Mouse (Mus musculus) hindbrain, embryonic 14.5 days (tissue): ENCODE measurements around the gene Wwox. TPM values are rescaled to one million over a fixed set of nuclear protein-coding genes. Genes with fewer than 3 reads are reported as not detected.

Source experiments
- ATAC-seq: fragments of 200-750 bp; cut with Nextera tagmentation; 2 replicates; pipeline ENCODE4 v1.8.0; 2017; ENCODE audit warnings: moderate number of reproducible peaks, mild to moderate bottlenecking, moderate TSS enrichment, moderate library complexity; ENCODE audit not compliant: low FRiP score
- DNase-seq: peaks from one replicate; pipeline ENCODE4 v3.0.0-alpha.2; 2015; ENCODE audit warnings: low spot score
- H3K27ac ChIP-seq: fragments of 300-500 bp; sonication (generic); 2 replicates; pipeline ENCODE4 v1.5.1; 2014; ENCODE audit warnings: mild to moderate bottlenecking, moderate library complexity
- H3K27me3 ChIP-seq: fragments of 300-500 bp; sonication (generic); 2 replicates; pipeline ENCODE4 v1.6.1; 2014; ENCODE audit warnings: mild to moderate bottlenecking, low read length, mixed read lengths; ENCODE audit not compliant: control insufficient read depth, insufficient read depth
- H3K36me3 ChIP-seq: fragments of 300-500 bp; sonication (generic); replicated peaks from 2 replicates; pipeline ENCODE4 v1.6.1; 2014; ENCODE audit not compliant: control insufficient read depth, insufficient read depth
- H3K4me1 ChIP-seq: fragments of 300-500 bp; sonication (generic); replicated peaks from 2 replicates; pipeline ENCODE4 v1.6.1; 2014; ENCODE audit warnings: antibody characterized with exemption, low read length, mixed read lengths; ENCODE audit not compliant: control insufficient read depth, insufficient read depth
- H3K4me2 ChIP-seq: fragments of 300-500 bp; sonication (generic); replicated peaks from 2 replicates; pipeline ENCODE4 v1.6.1; 2014; ENCODE audit warnings: mild to moderate bottlenecking, moderate library complexity
- H3K4me3 ChIP-seq: fragments of 300-500 bp; sonication (generic); replicated peaks from 2 replicates; pipeline ENCODE4 v1.5.1; 2014; ENCODE audit warnings: mild to moderate bottlenecking, low read length
- H3K9ac ChIP-seq: fragments of 300-500 bp; sonication (generic); 2 replicates; pipeline ENCODE4 v1.6.1; 2014
- H3K9me3 ChIP-seq: fragments of 300-500 bp; sonication (generic); 2 replicates; pipeline ENCODE4 v1.6.1; 2016; ENCODE audit warnings: low read length; ENCODE audit not compliant: control insufficient read depth
- WGBS: fragments of 180-500 bp; shearing (Covaris S2); extraction: QIAGEN DNeasy Blood & Tissue Kit; methylation state at CpG from one replicate; pipeline ENCODE4 v1.1.7; 2014; 5-methylcytosine and 5-hydroxymethylcytosine counted together
- polyA plus RNA-seq: library from polyadenylated mRNA; unstranded; fragments of >200 nt; fragmentation: Nextera tagmentation; extraction: Ambion mirVana; gene quantifications from 2 replicates; pipeline ENCODE4 v1.2.1, GENCODE M21; 2014

The Wwox gene
- polyA plus RNA-seq, 1 experiment from 2014 or later, result 12.7 TPM

GRCm38 (mm10) chr8:115095548-115095947 is 656.1 kb downstream of the Wwox start:
- Histone ChIP-seq H3K9me3 (no peaks in the 10 kb centered on the region), H3K36me3 (no peaks in the 10 kb centered on the region), H3K27ac (no peak overlapping the region), H3K4me2 (no peak overlapping the region), H3K4me1 (no peaks in the 10 kb centered on the region), H3K27me3 (no peaks in the 10 kb centered on the region), H3K4me3 (no peak overlapping the region), H3K9ac (no peak overlapping the region)
- WGBS, result 90% methylated on average over 4 of the region's 4 CpGs
- DNase-seq (no peak), ATAC-seq (no peak)

GRCm38 (mm10) chr8:115097988-115098562 is 658.6 kb downstream of the Wwox start:
- H3K9ac ChIP-seq, result no peak overlapping the region
- no peak overlapping the region for H3K4me3 ChIP-seq
- H3K27ac ChIP-seq, result no peak overlapping the region
- no peak overlapping the region for H3K4me2 ChIP-seq
- no peaks in the 10 kb centered on the region for H3K36me3 ChIP-seq
- WGBS, result 82% methylated on average over 9 of the region's 9 CpGs
- H3K27me3 ChIP-seq, result no peaks in the 10 kb centered on the region
- DNase-seq, result no peak
- ATAC-seq, result no peak
- H3K4me1 ChIP-seq, result no peaks in the 10 kb centered on the region
- H3K9me3 ChIP-seq, result no peaks in the 10 kb centered on the region

- 77% methylated on average over 3 of the region's 3 CpGs for WGBS
These were observed 669.9 kb downstream of the Wwox start for GRCm38 (mm10) chr8:115109309-115109708.

GRCm38 (mm10) chr8:115110423-115110822 is 671.0 kb downstream of the Wwox start:
- WGBS, result 80% methylated on average over 9 of the region's 9 CpGs
- Histone ChIP-seq H3K27ac (no peak overlapping the region), H3K27me3 (no peaks in the 10 kb centered on the region), H3K4me3 (no peak overlapping the region), H3K9ac (no peak overlapping the region), H3K36me3 (no peaks in the 10 kb centered on the region), H3K9me3 (no peaks in the 10 kb centered on the region), H3K4me1 (peaks cover 7% of the 10 kb centered on the region; the same call in 1 of the 2 replicates), H3K4me2 (no peak overlapping the region)
- ATAC-seq (no peak), DNase-seq (no peak)

More at GRCm38 (mm10) chr8:115109309-115109708, 669.9 kb downstream of the Wwox start:
- peaks cover 7% of the 10 kb centered on the region; the same call in 1 of the 2 replicates for H3K4me1 ChIP-seq
- H3K4me2 ChIP-seq, result no peak overlapping the region
- H3K36me3 ChIP-seq, result no peaks in the 10 kb centered on the region
- DNase-seq, result no peak
- ATAC-seq, result no peak
- no peak overlapping the region for H3K4me3 ChIP-seq
- H3K9ac ChIP-seq, result no peak overlapping the region
- H3K9me3 ChIP-seq, result no peaks in the 10 kb centered on the region
- H3K27me3 ChIP-seq, result no peaks in the 10 kb centered on the region
- H3K27ac ChIP-seq, result no peak overlapping the region

GRCm38 (mm10) chr8:115112062-115112461 is 672.6 kb downstream of the Wwox start:
- 90% methylated on average over 2 of the region's 2 CpGs for WGBS
- H3K36me3 ChIP-seq, result no peaks in the 10 kb centered on the region
- H3K4me3 ChIP-seq, result no peak overlapping the region
- H3K27ac ChIP-seq, result no peak overlapping the region
- no peak for ATAC-seq
- no peak for DNase-seq
- H3K4me2 ChIP-seq, result no peak overlapping the region
- H3K9me3 ChIP-seq, result no peaks in the 10 kb centered on the region
- no peak overlapping the region for H3K9ac ChIP-seq
- H3K4me1 ChIP-seq, result peaks cover 2% of the 10 kb centered on the region; the same call in 1 of the 2 replicates
- no peaks in the 10 kb centered on the region for H3K27me3 ChIP-seq

GRCm38 (mm10) chr8:115114498-115114897 is 675.0 kb downstream of the Wwox start:
- H3K4me2 ChIP-seq, result no peak overlapping the region
- ATAC-seq (no peak), DNase-seq (no peak)
- H3K4me3 ChIP-seq, result no peak overlapping the region
- no peak overlapping the region for H3K9ac ChIP-seq
- no peaks in the 10 kb centered on the region for H3K27me3 ChIP-seq
- no peaks in the 10 kb centered on the region for H3K4me1 ChIP-seq
- no peak overlapping the region for H3K27ac ChIP-seq
- no peaks in the 10 kb centered on the region for H3K9me3 ChIP-seq
- WGBS, result 28% methylated on average over 6 of the region's 6 CpGs
- H3K36me3 ChIP-seq, result no peaks in the 10 kb centered on the region

- H3K36me3 ChIP-seq, result no peaks in the 10 kb centered on the region
- H3K27me3 ChIP-seq, result no peaks in the 10 kb centered on the region
- H3K4me1 ChIP-seq, result no peaks in the 10 kb centered on the region
- H3K4me2 ChIP-seq, result no peak overlapping the region
- H3K4me3 ChIP-seq, result no peak overlapping the region
- H3K9ac ChIP-seq, result no peak overlapping the region
- WGBS, result 38% methylated on average over 7 of the region's 7 CpGs
- H3K27ac ChIP-seq, result no peak overlapping the region
- no peaks in the 10 kb centered on the region for H3K9me3 ChIP-seq
- DNase-seq (no peak), ATAC-seq (no peak)
These were observed 686.6 kb downstream of the Wwox start for GRCm38 (mm10) chr8:115126081-115126480.

- 90% methylated on average over 5 of the region's 5 CpGs for WGBS
- Histone ChIP-seq H3K4me2 (no peak overlapping the region), H3K4me3 (no peak overlapping the region), H3K27ac (no peak overlapping the region), H3K9me3 (no peaks in the 10 kb centered on the region), H3K9ac (no peak overlapping the region), H3K27me3 (no peaks in the 10 kb centered on the region), H3K36me3 (no peaks in the 10 kb centered on the region), H3K4me1 (no peaks in the 10 kb centered on the region)
- ATAC-seq (no peak), DNase-seq (no peak)
These were observed 687.2 kb downstream of the Wwox start for GRCm38 (mm10) chr8:115126674-115127073.

- no peak overlapping the region for H3K9ac ChIP-seq
- no peak for ATAC-seq
- H3K9me3 ChIP-seq, result no peaks in the 10 kb centered on the region
- DNase-seq, result no peak
- WGBS, result 95% methylated on average over 4 of the region's 4 CpGs
- no peaks in the 10 kb centered on the region for H3K27me3 ChIP-seq
- H3K4me1 ChIP-seq, result 0 out of 2 replicates have a peak, but pooled peaks cover 5% of the 10 kb centered on the region
- no peak overlapping the region for H3K27ac ChIP-seq
- H3K4me3 ChIP-seq, result no peak overlapping the region
- no peaks in the 10 kb centered on the region for H3K36me3 ChIP-seq
- H3K4me2 ChIP-seq, result no peak overlapping the region
These were observed 689.9 kb downstream of the Wwox start for GRCm38 (mm10) chr8:115129307-115129706.

GRCm38 (mm10) chr8:115133119-115133518 is 693.7 kb downstream of the Wwox start:
- 0 out of 2 replicates have a peak, but pooled peaks cover 5% of the 10 kb centered on the region for H3K4me1 ChIP-seq
- no peak overlapping the region for H3K4me3 ChIP-seq
- DNase-seq (no peak), ATAC-seq (no peak)
- H3K9me3 ChIP-seq, result no peaks in the 10 kb centered on the region
- no peak overlapping the region for H3K27ac ChIP-seq
- no peaks in the 10 kb centered on the region for H3K27me3 ChIP-seq
- no peaks in the 10 kb centered on the region for H3K36me3 ChIP-seq
- 55% methylated on average over 17 of the region's 17 CpGs for WGBS
- no peak overlapping the region for H3K4me2 ChIP-seq
- H3K9ac ChIP-seq, result no peak overlapping the region
